Mouse (Mus musculus) embryonic facial prominence, embryonic 15.5 days (tissue): ENCODE measurements at regions not wholly inside any gene's neighbourhood (a gene's known extent, or its start where the extent isn't known, plus 50 kb on each side); places are given as distances from the start of the nearest gene placed in this dataset.

ENCODE experiments used
- ATAC-seq: fragments of 200-750 bp; cut with Nextera tagmentation; 2 replicates; pipeline ENCODE4 v1.8.0; 2017; ENCODE audit warnings: low read depth, moderate TSS enrichment; ENCODE audit not compliant: insufficient number of reproducible peaks, low FRiP score, low TSS enrichment
- H3K27ac ChIP-seq: fragments of 300-500 bp; sonication (generic); replicated peaks from 2 replicates; pipeline ENCODE4 v1.5.1; 2015; ENCODE audit warnings: mild to moderate bottlenecking, inconsistent platforms
- H3K27me3 ChIP-seq: fragments of 300-500 bp; sonication (generic); 2 replicates; pipeline ENCODE4 v1.6.1; 2015; ENCODE audit warnings: inconsistent platforms
- H3K36me3 ChIP-seq: fragments of 300-500 bp; sonication (generic); 2 replicates; pipeline ENCODE4 v1.6.1; 2015; ENCODE audit warnings: mild to moderate bottlenecking, inconsistent platforms
- H3K4me1 ChIP-seq: fragments of 300-500 bp; sonication (generic); 2 replicates; pipeline ENCODE4 v1.6.1; 2015; ENCODE audit warnings: inconsistent platforms
- H3K4me2 ChIP-seq: fragments of 300-500 bp; sonication (generic); replicated peaks from 2 replicates; pipeline ENCODE4 v1.6.1; 2015; ENCODE audit warnings: mild to moderate bottlenecking, inconsistent platforms
- H3K4me3 ChIP-seq: fragments of 300-500 bp; sonication (generic); replicated peaks from 2 replicates; pipeline ENCODE4 v1.5.1; 2015; ENCODE audit warnings: mild to moderate bottlenecking, inconsistent platforms
- H3K9ac ChIP-seq: fragments of 300-500 bp; sonication (generic); 2 replicates; pipeline ENCODE4 v1.6.1; 2015; ENCODE audit warnings: inconsistent platforms
- H3K9me3 ChIP-seq: fragments of 300-500 bp; sonication (generic); replicated peaks from 2 replicates; pipeline ENCODE4 v1.6.1; 2016; ENCODE audit warnings: inconsistent platforms
- WGBS: fragments of 180-500 bp; shearing (Covaris S2); methylation state at CpG from one replicate; pipeline ENCODE4 v1.1.7; 2015; 5-methylcytosine and 5-hydroxymethylcytosine counted together

DNA sequence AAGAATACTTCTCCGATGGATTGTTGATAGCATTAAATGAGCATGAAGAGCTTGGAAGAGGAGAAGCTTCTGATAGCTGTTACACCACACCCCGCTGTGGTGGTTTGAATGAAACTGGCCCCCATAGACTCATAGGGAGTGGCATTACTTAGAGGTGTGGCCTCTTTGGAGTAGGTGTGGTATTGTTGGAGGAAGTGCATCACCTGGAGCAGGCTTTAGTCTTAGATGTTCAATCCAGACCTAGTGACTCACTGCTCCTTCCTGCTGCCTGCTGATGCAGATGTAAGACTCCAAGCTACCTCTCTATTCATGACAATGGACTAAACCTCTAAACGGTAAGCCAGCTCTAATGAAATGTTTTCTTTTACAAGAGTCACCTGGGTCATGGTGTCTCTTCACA, 237.1 kb upstream of the Mpped2 start:
- H3K9ac ChIP-seq = no peak overlapping the region
- 82% methylated on average over 3 of the region's 3 CpGs for WGBS
- H3K9me3 ChIP-seq = no peaks in the 10 kb centered on the region
- no peaks in the 10 kb centered on the region for H3K36me3 ChIP-seq
- peaks cover 2% of the 10 kb centered on the region; the same call in 1 of the 2 replicates for H3K4me1 ChIP-seq
- H3K27ac ChIP-seq = no peak overlapping the region
- H3K27me3 ChIP-seq = no peaks in the 10 kb centered on the region
- H3K4me2 ChIP-seq = no peak overlapping the region
- ATAC-seq = no peak
- H3K4me3 ChIP-seq = no peak overlapping the region

DNA sequence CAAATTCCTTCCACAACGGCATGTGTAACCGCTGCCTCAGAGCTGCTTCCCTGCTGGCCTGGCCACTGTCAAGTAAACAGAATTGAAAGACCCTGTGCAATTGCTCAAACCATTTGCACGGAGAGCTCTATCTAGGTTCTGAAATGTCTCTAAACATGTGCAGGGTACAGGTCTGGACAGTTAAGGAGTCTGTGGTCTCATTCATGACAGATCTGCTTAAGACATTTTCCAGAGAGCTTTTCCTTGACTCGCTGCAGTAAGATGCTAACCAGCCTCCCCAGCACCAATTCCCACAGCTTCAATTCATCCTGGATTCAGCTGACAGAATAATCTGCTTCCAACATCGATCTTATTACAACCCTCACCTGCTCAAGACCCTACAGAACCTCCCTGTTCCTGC, 235.1 kb upstream of the Mpped2 start:
- Histone ChIP-seq H3K4me2 (no peak overlapping the region), H3K27ac (no peak overlapping the region), H3K4me1 (peaks cover 6% of the 10 kb centered on the region; the same call in 1 of the 2 replicates), H3K4me3 (no peak overlapping the region), H3K9me3 (no peaks in the 10 kb centered on the region), H3K27me3 (no peaks in the 10 kb centered on the region), H3K36me3 (no peaks in the 10 kb centered on the region), H3K9ac (no peak overlapping the region)
- ATAC-seq = no peak
- WGBS = 57% methylated on average over 5 of the region's 5 CpGs

DNA sequence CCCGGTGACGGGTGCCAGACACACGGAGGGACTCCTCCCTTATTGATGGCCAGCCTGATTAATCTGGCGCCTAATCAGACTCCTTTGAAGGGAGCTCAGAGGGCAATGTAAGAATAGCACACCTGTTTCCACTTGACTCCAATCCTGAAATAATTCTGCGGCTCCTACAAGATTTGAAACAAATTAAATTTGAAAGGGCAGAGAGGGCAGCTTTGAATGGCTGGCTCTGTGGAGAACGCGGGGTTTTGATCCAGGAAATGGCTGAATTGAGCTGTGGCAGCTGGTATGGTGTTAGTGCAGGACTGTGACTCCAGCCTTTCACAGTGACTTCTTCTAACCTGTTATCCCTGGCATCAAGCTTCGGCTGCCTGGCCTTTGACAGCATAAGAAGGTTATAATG, 232.0 kb upstream of the Mpped2 start:
- 31% methylated on average over 8 of the region's 8 CpGs for WGBS
- no peaks in the 10 kb centered on the region for H3K36me3 ChIP-seq
- no peaks in the 10 kb centered on the region for H3K27me3 ChIP-seq
- peaks cover 6% of the 10 kb centered on the region; the same call in 1 of the 2 replicates for H3K4me1 ChIP-seq
- H3K4me3 ChIP-seq = no peak overlapping the region
- H3K27ac ChIP-seq = no peak overlapping the region
- no peaks in the 10 kb centered on the region for H3K9me3 ChIP-seq
- H3K4me2 ChIP-seq = no peak overlapping the region
- H3K9ac ChIP-seq = no peak overlapping the region
- no peak; the same call in 1 of the 2 replicates for ATAC-seq

DNA sequence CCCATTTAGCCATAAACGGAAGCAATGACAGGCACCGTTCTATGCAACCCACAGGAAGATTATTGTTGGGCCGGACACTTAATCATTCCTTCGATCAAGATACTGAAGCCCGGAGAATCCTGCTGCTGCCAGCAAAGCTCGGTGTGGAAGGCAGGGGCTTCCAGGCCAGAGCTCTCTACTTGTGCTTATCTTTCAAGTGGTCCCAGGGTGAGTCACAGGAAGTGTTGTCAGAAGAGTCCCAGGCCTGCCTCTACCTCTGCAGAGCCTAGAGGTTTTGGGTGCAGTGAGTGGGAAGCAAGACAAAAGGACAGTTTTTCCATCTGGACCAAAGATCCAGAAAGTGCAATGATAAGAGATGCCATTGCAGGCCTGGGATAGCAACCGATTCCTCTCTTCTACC, 231.6 kb upstream of the Mpped2 start:
- no peak overlapping the region for H3K9ac ChIP-seq
- H3K9me3 ChIP-seq = no peaks in the 10 kb centered on the region
- H3K36me3 ChIP-seq = no peaks in the 10 kb centered on the region
- no peak overlapping the region for H3K4me3 ChIP-seq
- no peaks in the 10 kb centered on the region for H3K27me3 ChIP-seq
- no peak overlapping the region for H3K4me2 ChIP-seq
- H3K4me1 ChIP-seq = peaks cover 6% of the 10 kb centered on the region; the same call in 1 of the 2 replicates
- ATAC-seq = no peak
- no peak overlapping the region for H3K27ac ChIP-seq
- 48% methylated on average over 7 of the region's 7 CpGs for WGBS

DNA sequence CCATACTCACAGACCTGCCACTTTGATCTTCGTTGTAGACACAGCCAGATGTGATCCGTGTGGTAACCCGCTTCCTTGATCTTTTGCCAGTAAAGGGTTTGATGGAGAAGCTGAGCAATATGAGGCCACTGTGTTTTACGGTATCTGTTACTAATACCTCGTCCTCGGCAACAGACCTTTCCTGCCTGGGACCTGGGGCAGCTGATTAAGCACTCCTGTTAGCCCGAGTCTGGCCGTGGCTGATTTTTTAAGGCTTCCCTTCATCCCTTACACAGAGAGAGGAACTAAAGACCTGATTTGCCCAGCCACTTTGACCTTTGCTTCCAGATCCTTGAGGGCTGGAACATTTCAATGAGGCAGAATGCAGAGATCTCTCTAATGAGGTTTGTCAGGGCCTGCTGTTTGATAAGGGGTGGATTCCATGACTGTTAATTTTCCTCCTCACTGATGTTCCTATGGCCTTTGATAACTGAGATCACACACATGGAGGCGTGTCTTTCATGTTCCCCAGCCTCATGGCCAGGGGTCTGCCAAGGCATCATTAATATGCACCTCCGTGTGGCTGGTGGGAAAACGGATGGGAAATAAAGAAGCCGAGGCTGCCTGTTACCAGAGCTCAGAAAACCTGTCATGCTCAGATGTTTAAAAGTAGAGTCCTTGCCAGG, 231.0 kb upstream of the Mpped2 start:
- H3K4me1 ChIP-seq = peaks cover 6% of the 10 kb centered on the region; the same call in 1 of the 2 replicates
- no peaks in the 10 kb centered on the region for H3K27me3 ChIP-seq
- no peaks in the 10 kb centered on the region for H3K9me3 ChIP-seq
- H3K4me3 ChIP-seq = no peak overlapping the region
- no peak overlapping the region for H3K9ac ChIP-seq
- H3K4me2 ChIP-seq = no peak overlapping the region
- WGBS = 41% methylated on average over 12 of the region's 12 CpGs
- H3K36me3 ChIP-seq = no peaks in the 10 kb centered on the region
- no peak for ATAC-seq
- no peak overlapping the region for H3K27ac ChIP-seq

- Histone ChIP-seq H3K27ac (no peak overlapping the region), H3K36me3 (no peaks in the 10 kb centered on the region), H3K4me3 (no peak overlapping the region), H3K9ac (no peak overlapping the region), H3K4me1 (peaks cover 6% of the 10 kb centered on the region; the same call in 1 of the 2 replicates), H3K27me3 (no peaks in the 10 kb centered on the region), H3K4me2 (no peak overlapping the region), H3K9me3 (no peaks in the 10 kb centered on the region)
- WGBS = 64% methylated on average over 3 of the region's 3 CpGs
- no peak for ATAC-seq
These were observed 228.0 kb upstream of the Mpped2 start for GRCm38 (mm10) chr2:106465055-106465454.

GRCm38 (mm10) chr2:106465831-106466230, 227.2 kb upstream of the Mpped2 start:
- Histone ChIP-seq H3K9ac (no peak overlapping the region), H3K36me3 (no peaks in the 10 kb centered on the region), H3K9me3 (no peaks in the 10 kb centered on the region), H3K4me3 (no peak overlapping the region), H3K27me3 (no peaks in the 10 kb centered on the region), H3K4me1 (peaks cover 5% of the 10 kb centered on the region; the same call in 1 of the 2 replicates), H3K4me2 (no peak overlapping the region), H3K27ac (no peak overlapping the region)
- WGBS = 78% methylated on average over 3 of the region's 3 CpGs
- ATAC-seq = no peak

- Histone ChIP-seq H3K4me3 (no peak overlapping the region), H3K9me3 (no peaks in the 10 kb centered on the region), H3K9ac (no peak overlapping the region), H3K4me2 (no peak overlapping the region), H3K27ac (no peak overlapping the region), H3K27me3 (no peaks in the 10 kb centered on the region), H3K36me3 (no peaks in the 10 kb centered on the region), H3K4me1 (no peaks in the 10 kb centered on the region)
- ATAC-seq = no peak
- WGBS = 69% methylated on average over 2 of the region's 2 CpGs
These were observed 223.9 kb upstream of the Mpped2 start for GRCm38 (mm10) chr2:106469196-106469595.

DNA sequence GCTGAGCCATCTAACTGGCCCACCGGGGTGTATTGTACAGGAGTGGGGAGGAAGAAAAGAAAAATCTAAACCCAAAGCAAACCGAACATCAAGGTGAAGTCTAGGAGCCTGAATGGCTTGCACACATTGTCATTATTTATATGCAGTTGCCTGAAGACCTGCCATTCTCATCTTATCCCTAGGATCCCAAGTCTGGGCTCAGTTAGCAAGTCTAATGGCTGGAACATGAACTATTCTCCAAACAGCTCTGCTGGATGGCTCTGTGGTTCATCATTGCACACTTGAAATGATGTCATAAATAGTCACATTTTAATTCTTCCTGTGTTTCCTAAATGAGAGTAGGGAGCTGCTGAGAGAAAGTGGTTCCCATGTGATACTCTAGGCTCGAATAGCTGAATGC, 219.6 kb upstream of the Mpped2 start:
- 79% methylated on average over 3 of the region's 3 CpGs for WGBS
- ATAC-seq = no peak
- Histone ChIP-seq H3K4me3 (no peak overlapping the region), H3K36me3 (no peaks in the 10 kb centered on the region), H3K9me3 (no peaks in the 10 kb centered on the region), H3K4me1 (no peaks in the 10 kb centered on the region), H3K27ac (no peak overlapping the region), H3K4me2 (no peak overlapping the region), H3K27me3 (no peaks in the 10 kb centered on the region), H3K9ac (no peak overlapping the region)

DNA sequence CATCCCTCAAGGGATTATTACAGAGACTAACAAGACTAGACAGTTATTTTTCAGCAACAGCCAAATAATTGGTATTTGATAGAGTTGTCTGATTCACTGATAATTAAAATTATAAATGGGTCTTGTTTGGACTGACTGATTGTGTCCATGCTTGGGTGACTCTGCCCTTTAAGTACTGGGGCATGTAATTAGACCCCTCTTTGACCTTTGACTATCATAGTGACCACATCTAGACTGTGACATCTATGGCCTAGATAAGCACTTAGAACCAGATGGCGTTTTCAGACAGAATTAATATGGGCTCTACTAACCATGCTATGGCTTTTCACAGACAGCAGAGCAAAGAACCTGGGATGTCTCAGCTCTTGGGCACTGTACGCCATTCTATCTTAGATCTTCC, 215.1 kb upstream of the Mpped2 start:
- Histone ChIP-seq H3K36me3 (no peaks in the 10 kb centered on the region), H3K9me3 (no peaks in the 10 kb centered on the region), H3K27me3 (no peaks in the 10 kb centered on the region), H3K27ac (no peak overlapping the region), H3K9ac (no peak overlapping the region), H3K4me2 (no peak overlapping the region), H3K4me3 (no peak overlapping the region), H3K4me1 (no peaks in the 10 kb centered on the region)
- no peak for ATAC-seq
- whole genome bisulfite sequencing = 77% methylated on average over 2 of the region's 2 CpGs

DNA sequence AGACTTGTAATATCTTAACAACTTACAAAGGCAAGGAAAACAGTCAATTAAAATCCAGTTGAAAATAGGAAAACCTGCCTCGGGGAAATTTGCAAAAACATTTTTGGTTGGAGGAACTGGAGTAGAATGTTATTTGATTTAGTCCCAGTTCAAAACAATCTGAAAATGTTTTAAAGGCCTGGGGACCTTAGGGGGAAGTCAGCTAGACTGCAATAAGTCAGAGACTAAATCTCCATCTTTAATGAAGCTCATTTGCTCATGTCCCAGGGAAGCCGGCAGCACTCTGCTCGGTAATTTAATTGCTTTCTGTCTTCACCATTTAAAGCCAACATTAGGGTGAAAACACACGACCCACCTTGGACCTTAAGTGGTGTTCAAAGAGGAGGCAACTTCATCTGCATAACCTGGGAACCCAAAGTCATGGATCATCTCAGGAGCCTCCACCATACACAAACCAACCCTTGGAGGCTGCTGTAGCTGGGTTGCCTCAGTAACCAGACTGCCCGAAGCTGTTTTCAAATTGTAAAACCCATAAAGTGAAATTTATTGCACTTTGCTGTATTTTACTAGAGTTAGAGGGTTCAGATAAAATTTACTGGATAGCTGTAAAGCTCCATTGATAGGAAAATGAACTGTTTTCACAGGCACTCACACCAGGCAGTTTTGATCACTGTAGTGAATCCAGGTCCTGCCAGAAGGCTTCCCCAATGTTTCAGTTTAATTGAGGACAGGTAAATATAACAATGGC, 205.6 kb upstream of the Mpped2 start:
- Histone ChIP-seq H3K4me2 (no peak overlapping the region), H3K4me3 (no peak overlapping the region), H3K27ac (no peak overlapping the region), H3K9ac (no peak overlapping the region), H3K9me3 (no peaks in the 10 kb centered on the region), H3K27me3 (no peaks in the 10 kb centered on the region), H3K4me1 (no peaks in the 10 kb centered on the region), H3K36me3 (no peaks in the 10 kb centered on the region)
- no peak for ATAC-seq
- WGBS = 55% methylated on average over 5 of the region's 5 CpGs

DNA sequence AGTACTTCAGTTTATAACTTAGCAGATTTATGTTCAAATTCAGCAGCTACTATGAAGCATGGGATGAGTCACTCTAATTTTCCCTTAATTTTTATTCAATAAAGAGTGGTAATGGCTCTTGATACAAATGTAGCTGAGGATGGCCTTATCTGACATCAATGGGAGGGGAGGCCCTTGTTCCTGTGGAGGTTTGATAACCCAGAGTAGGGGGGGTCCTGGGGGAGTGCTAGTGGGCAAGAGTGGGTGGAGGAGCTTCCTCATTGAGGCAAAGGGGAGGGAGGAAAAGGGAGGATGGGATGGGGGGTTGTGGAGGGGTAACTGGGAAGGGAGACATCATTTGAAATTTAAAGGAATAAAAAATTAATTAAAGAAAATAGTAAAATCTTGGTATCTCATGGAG, 194.3 kb upstream of the Mpped2 start:
- H3K27me3 ChIP-seq = no peaks in the 10 kb centered on the region
- ATAC-seq = no peak
- no peak overlapping the region for H3K4me2 ChIP-seq
- H3K4me1 ChIP-seq = 0 out of 2 replicates have a peak, but pooled peaks cover 4% of the 10 kb centered on the region
- H3K27ac ChIP-seq = no peak overlapping the region
- no peaks in the 10 kb centered on the region for H3K36me3 ChIP-seq
- H3K9me3 ChIP-seq = no peaks in the 10 kb centered on the region
- H3K4me3 ChIP-seq = no peak overlapping the region
- no peak overlapping the region for H3K9ac ChIP-seq
